Mouse (Mus musculus) brown adipose tissue, adult 24 weeks (tissue): ENCODE results near the gene Lrrc18. TPM values are rescaled to one million over a fixed set of nuclear protein-coding genes. Genes with fewer than 3 reads are reported as not detected.
A peak's percentile ranks its signal among the peaks of the same experiment; 100 is the strongest.

Source experiments
- H3K27ac ChIP-seq: fragments of 200-500 bp; replicated peaks from 2 replicates; pipeline ENCODE4 v1.5.1; 2012; ENCODE audit warnings: low read depth, mild to moderate bottlenecking, low read length
- H3K4me1 ChIP-seq: fragments of 200-500 bp; 2 replicates; pipeline ENCODE4 v1.6.1; 2012; ENCODE audit warnings: low read length, mixed read lengths; ENCODE audit not compliant: control insufficient read depth, insufficient read depth, insufficient read length
- H3K4me3 ChIP-seq: fragments of 200-500 bp; 2 replicates; pipeline ENCODE4 v1.5.1; 2012; ENCODE audit warnings: low read depth, mild to moderate bottlenecking, low read length, moderate library complexity; ENCODE audit not compliant: insufficient read depth
- polyA plus RNA-seq: library from polyadenylated mRNA; stranded (reverse); fragments of >200 nt; gene quantifications from 2 replicates; pipeline ENCODE4 v1.2.4, GENCODE M21; 2012; ENCODE audit not compliant: missing spikeins, insufficient read depth, insufficient read length

The Lrrc18 gene
- polyA plus RNA-seq = not detected in 2 replicates

GRCm38 (mm10) chr14:32991082-32991481 lies at the start of gene Lrrc18:
Gene Lrrc18, plus strand, starts transcription at chr14:32991382.
- Histone ChIP-seq H3K4me1 (no peaks in the 10 kb centered on the region), H3K4me3 (no peak within 1 kb of the TSS), H3K27ac (no peak within 1 kb of the TSS)

GRCm38 (mm10) chr14:32947512-32947911 lies 43.7 kb upstream of the Lrrc18 start:
- H3K4me3 ChIP-seq = no peak overlapping the region
- no peaks in the 10 kb centered on the region for H3K4me1 ChIP-seq
- no peak overlapping the region for H3K27ac ChIP-seq

- no peaks in the 10 kb centered on the region for H3K4me1 ChIP-seq
These were observed 40.6 kb upstream of the Lrrc18 start for GRCm38 (mm10) chr14:32950312-32951301.

GRCm38 (mm10) chr14:32956486-32956885 lies 34.7 kb upstream of the Lrrc18 start:
- Histone ChIP-seq H3K27ac (no peak overlapping the region), H3K4me3 (no peak overlapping the region), H3K4me1 (no peaks in the 10 kb centered on the region)

More at GRCm38 (mm10) chr14:32950312-32951301, 40.6 kb upstream of the Lrrc18 start:
- H3K27ac ChIP-seq = no peak overlapping the region
- H3K4me3 ChIP-seq = no peak overlapping the region

- Histone ChIP-seq H3K4me1 (no peaks in the 10 kb centered on the region), H3K4me3 (no peak overlapping the region), H3K27ac (no peak overlapping the region)
These were observed 32.5 kb upstream of the Lrrc18 start for GRCm38 (mm10) chr14:32958671-32959070.

GRCm38 (mm10) chr14:32960481-32960880 lies 30.7 kb upstream of the Lrrc18 start:
- H3K27ac ChIP-seq = no peak overlapping the region
- H3K4me3 ChIP-seq = no peak overlapping the region
- no peaks in the 10 kb centered on the region for H3K4me1 ChIP-seq

- Histone ChIP-seq H3K4me3 (no peak overlapping the region), H3K27ac (no peak overlapping the region), H3K4me1 (no peaks in the 10 kb centered on the region)
These were observed 26.4 kb upstream of the Lrrc18 start for GRCm38 (mm10) chr14:32964742-32965141.

- H3K4me1 ChIP-seq = no peaks in the 10 kb centered on the region
- no peak overlapping the region for H3K4me3 ChIP-seq
- no peak overlapping the region for H3K27ac ChIP-seq
These were observed 20.5 kb upstream of the Lrrc18 start for GRCm38 (mm10) chr14:32970700-32971099.

- H3K27ac ChIP-seq = no peak overlapping the region
- no peaks in the 10 kb centered on the region for H3K4me1 ChIP-seq
- H3K4me3 ChIP-seq = no peak overlapping the region
These were observed 6.9 kb upstream of the Lrrc18 start for GRCm38 (mm10) chr14:32984176-32984738.

GRCm38 (mm10) chr14:32986659-32987058 lies 4.5 kb upstream of the Lrrc18 start:
- Histone ChIP-seq H3K4me3 (no peak overlapping the region), H3K27ac (no peak overlapping the region), H3K4me1 (no peaks in the 10 kb centered on the region)

GRCm38 (mm10) chr14:32994954-32995636 lies 3.9 kb downstream of the Lrrc18 start:
- Histone ChIP-seq H3K27ac (no peak overlapping the region), H3K4me3 (peak overlapping the region; percentile 31)

GRCm38 (mm10) chr14:32999511-32999910 lies 8.3 kb downstream of the Lrrc18 start:
- Histone ChIP-seq H3K27ac (no peak overlapping the region), H3K4me3 (no peak overlapping the region), H3K4me1 (no peaks in the 10 kb centered on the region)

More at GRCm38 (mm10) chr14:32994954-32995636, 3.9 kb downstream of the Lrrc18 start:
- no peaks in the 10 kb centered on the region for H3K4me1 ChIP-seq

GRCm38 (mm10) chr14:33000112-33000979 lies 9.2 kb downstream of the Lrrc18 start:
- Histone ChIP-seq H3K4me1 (no peaks in the 10 kb centered on the region), H3K4me3 (no peak overlapping the region), H3K27ac (no peak overlapping the region)

GRCm38 (mm10) chr14:33005114-33005513 lies 13.9 kb downstream of the Lrrc18 start:
- Histone ChIP-seq H3K4me3 (no peak overlapping the region), H3K27ac (no peak overlapping the region), H3K4me1 (no peaks in the 10 kb centered on the region)
